Mouse (Mus musculus) midbrain, postnatal 0 days (tissue): ENCODE results near the gene Wdr60. TPM values are rescaled to one million over a fixed set of nuclear protein-coding genes. Genes with fewer than 3 reads are reported as not detected.

Experiments used
- ATAC-seq: fragments of 200-750 bp; cut with Nextera tagmentation; 2 replicates; pipeline ENCODE4 v1.8.0; 2017; ENCODE audit warnings: moderate number of reproducible peaks, mild to moderate bottlenecking, moderate TSS enrichment, moderate library complexity; ENCODE audit not compliant: low FRiP score
- DNase-seq: peaks from one replicate; pipeline ENCODE4 v3.0.0-alpha.2; 2015; ENCODE audit warnings: low spot score
- H3K27ac ChIP-seq: fragments of 300-500 bp; sonication (generic); 2 replicates; pipeline ENCODE4 v1.5.1; 2014; ENCODE audit warnings: low read depth, mild to moderate bottlenecking, low read length, mixed read lengths
- H3K27me3 ChIP-seq: fragments of 300-500 bp; sonication (generic); 2 replicates; pipeline ENCODE4 v1.6.1; 2014; ENCODE audit warnings: low read length, control low read depth, mixed read lengths; ENCODE audit not compliant: insufficient read depth
- H3K36me3 ChIP-seq: fragments of 300-500 bp; sonication (generic); 2 replicates; pipeline ENCODE4 v1.6.1; 2014; ENCODE audit warnings: low read length, control low read depth, mixed read lengths; ENCODE audit not compliant: insufficient read depth
- H3K4me1 ChIP-seq: fragments of 300-500 bp; sonication (generic); 2 replicates; pipeline ENCODE4 v1.6.1; 2014; ENCODE audit warnings: mild to moderate bottlenecking, control low read depth, antibody characterized with exemption, low read length, mixed read lengths; ENCODE audit not compliant: insufficient read depth
- H3K4me2 ChIP-seq: fragments of 300-500 bp; sonication (generic); 2 replicates; pipeline ENCODE4 v1.6.1; 2014; ENCODE audit warnings: low read depth, mild to moderate bottlenecking, low read length, mixed read lengths; ENCODE audit not compliant: poor library complexity, severe bottlenecking
- H3K4me3 ChIP-seq: fragments of 300-500 bp; sonication (generic); 2 replicates; pipeline ENCODE4 v1.5.1; 2014; ENCODE audit warnings: low read depth, mild to moderate bottlenecking, low read length, moderate library complexity
- H3K9ac ChIP-seq: fragments of 300-500 bp; sonication (generic); replicated peaks from 2 replicates; pipeline ENCODE4 v1.6.1; 2014; ENCODE audit warnings: mild to moderate bottlenecking, low read length, moderate library complexity, mixed read lengths; ENCODE audit not compliant: poor library complexity, severe bottlenecking
- H3K9me3 ChIP-seq: fragments of 300-500 bp; sonication (generic); 2 replicates; pipeline ENCODE4 v1.6.1; 2016; ENCODE audit warnings: low read length, control low read depth
- CTCF ChIP-seq: IDR thresholded peaks from 2 replicates; pipeline ENCODE4 v1.5.1; 2016; ENCODE audit warnings: antibody characterized with exemption, mild to moderate bottlenecking
- WGBS: fragments of 180-500 bp; shearing (Covaris S2); extraction: QIAGEN DNeasy Blood & Tissue Kit; methylation state at CpG from one replicate; pipeline ENCODE4 v1.1.7; 2014; 5-methylcytosine and 5-hydroxymethylcytosine counted together
- polyA plus RNA-seq: library from polyadenylated mRNA; unstranded; fragments of >200 nt; fragmentation: Nextera tagmentation; extraction: Ambion mirVana; gene quantifications from 2 replicates; pipeline ENCODE4 v1.2.1, GENCODE M21; 2015
- total RNA-seq: library from RNA; depleted of rRNA; stranded (reverse); fragments of >200 nt; gene quantifications from 2 replicates; pipeline ENCODE4 v1.2.3, GENCODE M21; 2014

Wdr60 gene
- total and polyA plus RNA-seq, 2 experiments from 2014 or later, result 12.8 to 17.5 TPM

- H3K9me3 ChIP-seq, result no peaks in the 10 kb centered on the region
- no peaks in the 10 kb centered on the region for H3K27me3 ChIP-seq
- no peak overlapping the region for H3K4me3 ChIP-seq
- ATAC-seq, result no peak
- H3K27ac ChIP-seq, result no peak overlapping the region
- WGBS, result 87% methylated on average over 4 of the region's 4 CpGs
- no peak overlapping the region for H3K4me2 ChIP-seq
- no peak for TF ChIP-seq CTCF
- no peak overlapping the region for H3K9ac ChIP-seq
- no peaks in the 10 kb centered on the region for H3K4me1 ChIP-seq
- no peaks in the 10 kb centered on the region for H3K36me3 ChIP-seq
- DNase-seq, result no peak
Observed at GRCm38 (mm10) chr12:116293599-116294292, 30.9 kb upstream of the Wdr60 start.

DNA sequence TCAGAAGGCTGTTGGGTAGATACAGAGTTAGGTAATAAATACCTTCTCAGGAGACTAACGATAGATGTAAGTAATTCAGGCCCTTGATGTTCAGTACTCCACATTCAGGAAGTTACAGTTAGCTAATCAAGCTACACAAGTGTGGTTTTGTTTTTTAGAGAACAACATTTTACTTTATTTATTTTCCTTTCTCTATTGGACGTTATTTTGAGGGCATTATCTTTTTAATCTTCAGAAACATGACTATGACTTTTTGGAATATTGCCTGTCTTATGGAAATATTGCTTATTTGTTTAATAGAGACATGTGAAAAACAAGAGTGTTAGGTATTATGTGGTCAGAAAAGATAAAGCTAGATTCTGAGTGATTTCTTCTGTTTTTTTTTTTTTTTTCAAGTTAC lies 30.4 kb upstream of the Wdr60 start:
- Histone ChIP-seq H3K9me3 (no peaks in the 10 kb centered on the region), H3K27me3 (no peaks in the 10 kb centered on the region), H3K4me2 (no peak overlapping the region), H3K4me1 (no peaks in the 10 kb centered on the region), H3K4me3 (no peak overlapping the region), H3K36me3 (no peaks in the 10 kb centered on the region), H3K27ac (no peak overlapping the region), H3K9ac (no peak overlapping the region)
- no peak for DNase-seq
- WGBS, result 93% methylated on average over 2 of the region's 2 CpGs
- TF ChIP-seq CTCF, result no peak
- ATAC-seq, result no peak

DNA sequence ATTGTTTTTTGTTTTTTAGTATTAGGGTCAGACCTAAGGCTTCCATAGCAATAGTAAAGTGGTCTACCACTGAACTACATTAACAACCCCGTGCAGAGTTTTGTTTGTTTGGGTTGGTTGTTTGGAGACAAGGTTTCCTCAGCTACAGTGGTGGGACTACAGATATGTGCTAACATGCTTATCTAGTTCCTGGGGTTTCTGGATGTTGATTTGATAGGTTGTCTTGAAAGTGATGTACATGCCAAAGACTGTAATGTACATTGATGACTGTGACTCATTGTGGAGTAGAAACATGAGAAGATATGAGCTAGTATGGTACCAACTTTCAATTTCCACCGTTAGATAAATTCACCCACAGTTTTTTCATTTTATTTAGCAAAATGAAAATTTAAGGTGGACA lies 20.7 kb upstream of the Wdr60 start:
- DNase-seq (no peak), ATAC-seq (no peak)
- WGBS, result 90% methylated on average over 2 of the region's 2 CpGs
- Histone ChIP-seq H3K27ac (no peak overlapping the region), H3K4me3 (no peak overlapping the region), H3K9ac (no peak overlapping the region), H3K4me1 (0 out of 2 replicates have a peak, but pooled peaks cover 3% of the 10 kb centered on the region), H3K36me3 (no peaks in the 10 kb centered on the region), H3K4me2 (no peak overlapping the region), H3K9me3 (no peaks in the 10 kb centered on the region), H3K27me3 (no peaks in the 10 kb centered on the region)
- TF ChIP-seq CTCF, result no peak

DNA sequence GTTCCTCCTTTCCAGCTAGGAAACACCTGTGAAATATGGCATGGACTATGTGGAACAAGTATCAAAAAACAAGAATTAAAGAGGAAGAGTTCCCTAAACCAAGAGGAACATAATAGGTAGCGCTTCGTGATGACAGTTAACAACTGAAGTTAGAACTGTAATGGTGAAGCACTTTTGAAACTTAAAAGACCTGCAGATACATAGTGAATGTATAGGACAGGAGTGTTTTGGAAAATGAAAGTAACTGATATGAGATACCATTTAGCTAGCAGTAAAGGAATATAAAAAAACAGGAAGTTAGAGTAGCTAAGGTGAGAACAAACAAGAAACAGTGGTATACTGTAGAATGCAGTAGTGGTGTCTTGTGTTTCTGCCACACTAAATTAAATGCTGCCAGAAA lies 20.0 kb upstream of the Wdr60 start:
- peak overlapping the region; percentile 26; the same call in 1 of the 2 replicates for H3K4me2 ChIP-seq
- ATAC-seq (no peak), DNase-seq (no peak)
- H3K27me3 ChIP-seq, result no peaks in the 10 kb centered on the region
- H3K4me1 ChIP-seq, result 0 out of 2 replicates have a peak, but pooled peaks cover 3% of the 10 kb centered on the region
- 91% methylated on average over 2 of the region's 2 CpGs for WGBS
- no peak for TF ChIP-seq CTCF
- H3K36me3 ChIP-seq, result no peaks in the 10 kb centered on the region
- H3K27ac ChIP-seq, result no peak overlapping the region
- H3K4me3 ChIP-seq, result peak overlapping the region; percentile 3; the same call in 1 of the 2 replicates
- H3K9me3 ChIP-seq, result no peaks in the 10 kb centered on the region
- H3K9ac ChIP-seq, result no peak overlapping the region

DNA sequence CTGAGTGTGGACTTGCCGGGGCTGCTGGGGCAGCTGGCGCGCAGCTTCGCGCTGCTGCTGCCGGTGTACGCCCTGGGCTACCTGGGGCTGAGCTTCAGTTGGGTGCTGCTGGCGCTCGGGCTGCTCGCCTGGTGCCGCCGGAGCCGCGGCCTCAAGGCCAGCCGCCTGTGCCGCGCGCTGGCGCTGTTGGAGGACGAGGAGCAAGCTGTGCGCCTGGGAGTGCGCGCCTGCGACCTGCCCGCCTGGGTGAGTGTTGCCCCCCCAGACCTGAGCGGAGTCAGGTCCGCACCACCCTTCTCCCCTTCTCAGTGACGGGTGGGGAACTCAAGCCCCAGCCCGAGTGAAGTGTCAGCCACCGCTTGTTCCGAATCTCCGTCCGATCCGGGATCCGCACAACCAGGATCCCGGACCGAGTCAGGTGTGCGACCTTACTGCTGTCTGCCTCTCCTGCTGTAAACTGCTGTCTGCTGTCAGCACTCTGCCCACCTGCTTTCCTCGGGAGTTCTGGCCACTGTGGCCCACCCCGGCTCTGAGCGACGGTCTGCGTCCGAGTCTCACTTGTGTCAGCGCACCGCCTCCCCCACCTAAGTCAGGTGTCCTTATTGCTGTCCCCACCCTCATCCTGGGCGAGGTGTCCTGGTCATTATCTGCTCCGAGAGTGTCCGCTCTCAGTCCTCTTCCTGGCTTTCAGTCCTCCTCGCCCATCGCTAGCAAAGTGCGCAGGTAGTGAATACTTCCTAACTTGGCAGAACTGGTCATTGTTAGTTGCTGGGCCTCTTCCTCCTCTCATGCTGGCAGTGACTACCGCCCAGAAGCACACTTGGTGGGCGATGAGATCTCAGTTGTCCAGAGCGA lies 18.8 kb upstream of the Wdr60 start:
- Histone ChIP-seq H3K27ac (peak overlapping the region; percentile 99), H3K36me3 (no peaks in the 10 kb centered on the region), H3K4me3 (peak overlapping the region; percentile 91), H3K27me3 (no peaks in the 10 kb centered on the region), H3K9ac (peak overlapping the region; percentile 94), H3K4me2 (peak overlapping the region; percentile 97), H3K4me1 (0 out of 2 replicates have a peak, but pooled peaks cover 3% of the 10 kb centered on the region), H3K9me3 (no peaks in the 10 kb centered on the region)
- WGBS, result under 1% methylated on average over 39 of the region's 55 CpGs
- DNase-seq (peak; percentile 1), ATAC-seq (no peak; the same call in none of the 2 replicates)
- TF ChIP-seq CTCF, result no peak
